Mouse (Mus musculus) E14TG2a.4 (cell line): ENCODE data around the gene Aoc3.

Experiments
- CTCF ChIP-seq: conservative IDR thresholded peaks from 2 replicates; pipeline ENCODE4 v1.5.1; 2014; ENCODE audit warnings: low read length
- NANOG ChIP-seq: IDR thresholded peaks from 2 replicates; pipeline ENCODE4 v1.6.1; 2014; ENCODE audit warnings: borderline replicate concordance, low read length, mixed read lengths
- POU5F1 ChIP-seq: IDR thresholded peaks from 2 replicates; pipeline ENCODE4 v1.6.1; 2014; ENCODE audit warnings: low read length, borderline replicate concordance

GRCm38 (mm10) chr11:101334023-101334422 is 3.6 kb downstream of the Aoc3 start:
- TF ChIP-seq CTCF (no peak), POU5F1 (no peak), NANOG (no peak)
